Mouse (Mus musculus): ENCODE results near the gene Nkx2-1. TPM values are rescaled to one million over a fixed set of nuclear protein-coding genes. Genes with fewer than 3 reads are reported as not detected.
"Not testable (repeated sequence)": the region's sequence is repeated elsewhere in the genome, so short reads cannot be mapped to it uniquely, and the experiment has no call there.

Nkx2-1 gene
- total RNA-seq (2021), result not detected
- long read RNA-seq, experiment 1, result 0 reads
- long read RNA-seq, experiment 2, result 0 reads

GRCm38 (mm10) chr12:56536884-56537265 lies at the start of gene Nkx2-1:
Gene Nkx2-1 (minus strand): TSS chr12:56536908.
- DNase-seq, result no peak

GRCm38 (mm10) chr12:56541068-56541467 lies 4.4 kb upstream of the Nkx2-1 start:
- DNase-seq, result peak; percentile 78

GRCm38 (mm10) chr12:56540591-56540990 lies 3.9 kb upstream of the Nkx2-1 start:
- no peak for DNase-seq

- no peak for DNase-seq
Measured at GRCm38 (mm10) chr12:56538601-56539000, 1.9 kb upstream of the Nkx2-1 start.

GRCm38 (mm10) chr12:56537931-56538330 lies 1.2 kb upstream of the Nkx2-1 start:
- DNase-seq, result no peak

- no peak for DNase-seq
Measured at GRCm38 (mm10) chr12:56537342-56537741, 634 bp upstream of the Nkx2-1 start.

GRCm38 (mm10) chr12:56536174-56536883 lies 379 bp downstream of the Nkx2-1 start:
- no peak for DNase-seq

GRCm38 (mm10) chr12:56535411-56536173 lies 1.1 kb downstream of the Nkx2-1 start:
- no peak for DNase-seq

GRCm38 (mm10) chr12:56534651-56535326 lies 1.9 kb downstream of the Nkx2-1 start:
- no peak for DNase-seq

- DNase-seq, result no peak
Measured at GRCm38 (mm10) chr12:56534311-56534650, 2.4 kb downstream of the Nkx2-1 start.

- no peak for DNase-seq
Measured at GRCm38 (mm10) chr12:56533501-56534310, 3.0 kb downstream of the Nkx2-1 start.

- DNase-seq, result no peak
Measured at GRCm38 (mm10) chr12:56532986-56533495, 3.7 kb downstream of the Nkx2-1 start.

GRCm38 (mm10) chr12:56532142-56532541 lies 4.6 kb downstream of the Nkx2-1 start:
- DNase-seq, result no peak

- no peak for DNase-seq
Measured at GRCm38 (mm10) chr12:56531051-56531620, 5.6 kb downstream of the Nkx2-1 start.

- DNase-seq, result no peak
Measured at GRCm38 (mm10) chr12:56529931-56530330, 6.8 kb downstream of the Nkx2-1 start.

GRCm38 (mm10) chr12:56528881-56529681 lies 7.6 kb downstream of the Nkx2-1 start:
- no peak for DNase-seq

- DNase-seq, result no peak
Measured at GRCm38 (mm10) chr12:56528034-56528570, 8.6 kb downstream of the Nkx2-1 start.

GRCm38 (mm10) chr12:56527071-56527470 lies 9.6 kb downstream of the Nkx2-1 start:
- DNase-seq, result no peak

- DNase-seq, result not testable (repeated sequence)
Measured at GRCm38 (mm10) chr12:56525219-56525797, 11.4 kb downstream of the Nkx2-1 start.

GRCm38 (mm10) chr12:56524201-56524600 lies 12.5 kb downstream of the Nkx2-1 start:
- no peak for DNase-seq

All from gastrocnemius, postnatal 10 days (tissue).